Mouse (Mus musculus) gastrocnemius, postnatal 14 days (tissue): Measurements from ENCODE around the gene Gm17374. TPM values are rescaled to one million over a fixed set of nuclear protein-coding genes. Genes with fewer than 3 reads are reported as not detected.
"Not testable (repeated sequence)": the region's sequence is repeated elsewhere in the genome, so short reads cannot be mapped to it uniquely, and the experiment has no call there.

Experiments
- DNase-seq: peaks from one replicate; pipeline ENCODE4 v3.0.0; 2021; ENCODE audit warnings: mixed read lengths
- intact Hi-C: fragments of 180-260 bp; cut with DNase I; formaldehyde crosslinking; loops from one replicate; pipeline ENCODE4 v1.15.1; 2025; ENCODE audit warnings: low total_unique reads
- long read RNA-seq, 2 experiments: library from polyadenylated mRNA; stranded (forward); transcript quantifications; one replicate each; pipeline ENCODE4 v2.0.0; 2021
- total RNA-seq, 2 experiments: library from RNA; stranded (reverse); gene quantifications; 2 replicates each; pipeline ENCODE4 v1.2.3; 2021

The Gm17374 gene
- total RNA-seq = not detected
- long read RNA-seq, experiment 1 = 0 reads
- long read RNA-seq, experiment 2 = 0 reads

GRCm38 (mm10) chr2:140151743-140152142, at the start of gene Gm17374:
TSS of gene Gm17374 (plus strand) at chr2:140152043.
- intact Hi-C loops = not testable (repeated sequence)

GRCm38 (mm10) chr2:140104951-140105350, 46.9 kb upstream of the Gm17374 start:
- DNase-seq = no peak
- intact Hi-C loops = no loop called here

More at GRCm38 (mm10) chr2:140151743-140152142, at the start of gene Gm17374:
- DNase-seq = not testable (repeated sequence)

DNA sequence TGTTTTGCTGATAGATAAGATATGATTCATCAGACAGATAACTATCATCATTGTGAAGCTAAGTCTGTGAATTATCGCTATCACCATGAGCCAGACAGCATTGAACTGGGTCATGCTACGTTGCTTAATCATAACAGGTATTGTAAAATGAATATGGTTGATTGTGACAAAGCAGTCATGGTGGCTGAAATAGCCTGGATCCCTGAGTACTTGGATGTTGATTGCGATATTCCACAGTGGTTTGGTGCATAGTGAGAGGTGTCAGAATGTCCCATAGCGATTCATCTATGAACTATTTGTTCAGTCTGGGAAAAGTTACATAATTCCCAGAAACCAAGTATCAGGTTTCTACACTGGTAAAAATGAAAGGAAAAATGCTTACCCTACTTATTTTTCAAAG, 44.2 kb upstream of the Gm17374 start:
- DNase-seq = no peak
- intact Hi-C loops = no loop called here

DNA sequence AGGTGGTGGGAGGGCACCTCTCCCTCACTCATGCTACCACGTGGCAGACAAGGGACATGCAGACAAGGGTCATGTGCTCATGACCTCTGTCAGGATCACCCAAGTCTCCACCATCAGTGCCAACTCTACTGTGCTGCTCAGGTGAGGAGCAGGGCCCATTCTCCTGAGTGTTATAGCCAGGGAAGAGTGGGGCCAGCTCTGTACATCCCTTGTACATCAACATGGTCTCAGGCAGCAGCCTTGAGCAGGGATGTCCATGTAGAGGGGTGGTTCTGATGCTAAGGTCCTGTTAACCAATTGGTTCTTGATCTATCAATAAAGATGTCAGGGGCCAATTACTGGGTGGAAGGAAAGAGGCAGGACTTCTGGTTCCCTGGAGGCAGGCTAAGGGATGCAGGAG, 42.9 kb upstream of the Gm17374 start:
- DNase-seq = no peak
- intact Hi-C loops = no loop called here

DNA sequence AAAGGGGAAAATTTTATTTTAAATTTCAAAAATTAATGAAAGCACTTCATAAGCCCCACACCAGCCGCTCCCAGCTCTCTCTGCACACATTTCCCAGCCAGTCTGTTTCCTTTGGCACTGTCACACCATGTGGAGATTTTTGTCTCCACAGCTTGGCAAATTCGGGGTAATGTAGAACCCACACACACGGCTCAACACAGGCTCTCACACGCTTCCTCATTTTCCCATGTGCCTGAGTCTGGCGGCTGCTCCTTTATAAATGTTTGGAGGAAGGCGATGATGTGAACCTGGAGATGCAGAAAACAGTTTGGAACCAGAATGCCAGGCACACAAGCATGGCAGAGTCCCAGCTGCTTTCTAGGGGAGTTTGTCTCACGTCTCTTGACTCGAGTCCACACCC, 38.0 kb upstream of the Gm17374 start:
- DNase-seq = peak; percentile 14
- intact Hi-C loops = no loop called here

GRCm38 (mm10) chr2:140125516-140125915, 26.3 kb upstream of the Gm17374 start:
- no peak for DNase-seq
- intact Hi-C loops = no loop called here

GRCm38 (mm10) chr2:140159186-140159730, 7.4 kb downstream of the Gm17374 start:
- intact Hi-C loops = no loop called here

GRCm38 (mm10) chr2:140163351-140163854, 11.6 kb downstream of the Gm17374 start:
- intact Hi-C loops = no loop called here
- no peak for DNase-seq

More at GRCm38 (mm10) chr2:140159186-140159730, 7.4 kb downstream of the Gm17374 start:
- no peak for DNase-seq

DNA sequence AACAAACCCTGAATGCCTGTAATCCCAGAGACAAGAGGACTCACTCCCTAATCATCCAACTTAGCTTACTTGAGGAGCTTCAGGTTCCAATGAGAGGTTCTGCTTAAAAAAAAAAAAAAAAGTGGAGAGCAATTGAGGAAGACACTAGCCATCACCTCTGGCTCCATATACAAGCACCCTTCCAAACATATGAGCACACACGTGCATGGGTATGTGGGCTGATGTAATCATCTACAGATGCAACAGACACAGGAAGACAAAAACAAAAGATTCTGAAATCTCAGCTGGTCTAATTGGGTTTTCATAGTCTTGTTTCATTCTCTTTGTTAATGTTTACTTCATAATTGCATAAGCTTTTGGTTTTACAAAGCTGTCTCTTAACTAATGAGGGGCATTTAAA, 17.2 kb downstream of the Gm17374 start:
- no peak for DNase-seq
- intact Hi-C loops = no loop called here

DNA sequence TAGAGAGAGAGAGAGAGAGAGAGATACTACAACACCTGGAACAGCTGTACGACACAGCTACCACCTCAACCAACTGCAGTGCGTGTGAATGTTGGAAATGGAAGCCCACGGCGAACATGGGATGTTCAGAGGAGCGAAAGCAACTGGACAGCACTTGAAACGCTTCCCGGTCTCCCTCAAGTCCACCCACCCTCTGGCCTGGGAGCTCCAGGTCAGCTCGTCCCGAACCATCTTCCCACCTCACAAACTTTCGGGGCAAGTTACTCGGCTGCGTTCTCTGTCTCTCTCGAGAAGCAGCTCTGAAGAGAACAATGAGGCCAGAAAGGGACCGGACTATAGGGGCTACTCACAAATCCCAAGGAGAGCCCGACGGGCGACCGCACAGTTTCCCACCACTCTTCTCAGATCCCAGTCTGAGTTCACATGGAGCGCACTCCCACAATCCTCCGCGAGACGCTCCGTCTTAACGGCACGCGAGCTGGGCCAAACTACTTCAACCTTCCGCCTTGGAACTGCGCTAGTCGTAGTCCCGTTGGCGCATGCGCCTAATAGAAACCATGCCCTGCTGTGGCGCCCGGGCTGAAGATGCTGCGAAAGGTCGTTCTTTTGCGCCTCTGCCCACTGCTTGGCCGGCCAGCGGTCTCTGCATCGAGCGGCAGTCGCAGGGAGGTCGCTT, 18.4 kb downstream of the Gm17374 start, which contains the start of the genes Esf1 and Ndufaf5:
Gene Esf1, minus strand, starts transcription at position 438 of the 676 bp plus-strand sequence.
Gene Ndufaf5, plus strand, starts transcription at position 523 of the 676 bp plus-strand sequence.
- intact Hi-C loops = no loop called here
- peak; percentile 95 for DNase-seq

DNA sequence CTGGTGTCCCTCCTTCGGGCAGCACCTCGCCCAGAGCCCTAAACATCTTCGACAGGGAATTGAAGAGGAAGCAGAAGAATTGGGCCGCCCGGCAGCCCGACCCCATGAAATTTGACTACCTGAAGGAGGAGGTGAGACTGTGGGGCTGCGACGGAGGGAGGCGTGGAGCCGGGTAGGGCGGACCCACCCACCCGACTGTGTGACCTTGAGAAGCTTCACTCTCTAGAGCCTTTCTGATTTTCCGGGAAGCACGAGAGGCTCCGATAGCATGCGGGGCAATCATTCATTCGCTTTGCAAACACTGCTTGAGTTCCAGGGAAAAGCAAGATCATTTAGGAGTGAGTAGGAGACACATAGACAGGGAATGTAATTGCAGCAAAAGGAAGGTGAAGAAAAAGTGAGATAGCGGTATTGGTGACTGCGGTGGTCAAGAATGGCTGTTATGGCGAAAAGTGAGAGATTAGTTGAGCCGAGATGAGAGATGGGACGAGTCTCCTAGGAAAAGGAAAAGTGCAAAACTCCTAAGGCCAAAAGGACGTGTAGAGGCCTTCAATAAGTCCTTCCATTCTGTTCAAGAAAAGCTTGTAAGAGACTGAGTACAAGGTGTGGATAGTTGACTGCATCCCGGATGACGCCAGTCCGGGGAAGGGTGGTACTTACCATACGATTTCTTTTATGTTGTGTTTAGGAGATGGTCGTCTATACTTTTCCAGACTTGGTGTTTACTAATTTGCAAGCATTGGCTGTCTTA, 19.1 kb downstream of the Gm17374 start:
- DNase-seq = no peak
- intact Hi-C loops = no loop called here

DNA sequence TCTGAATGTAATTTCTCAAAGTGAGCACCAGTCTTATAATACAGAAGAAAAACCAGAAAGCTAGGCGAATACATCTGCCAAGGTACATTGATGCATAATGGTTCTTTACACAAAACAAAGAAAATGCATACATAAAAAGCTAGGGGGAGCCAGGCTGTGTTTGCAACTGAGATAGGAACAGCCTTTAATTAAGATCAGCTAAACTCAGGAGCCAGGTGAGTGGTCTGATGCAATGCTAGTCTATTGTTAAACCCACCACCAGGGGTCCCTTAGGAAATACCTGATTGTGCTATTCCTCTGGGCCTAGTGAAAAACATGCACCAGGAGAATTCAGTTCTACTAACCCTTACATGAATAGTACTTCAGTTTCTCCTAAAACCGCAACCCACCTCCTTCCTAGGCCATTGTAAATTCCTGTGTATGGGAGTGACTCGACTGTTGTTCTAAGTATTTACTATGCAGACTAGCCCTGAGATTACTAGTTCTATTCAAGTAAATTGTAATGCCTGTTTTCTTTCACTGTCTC, 33.9 kb downstream of the Gm17374 start:
- DNase-seq, intact Hi-C loops: not testable (repeated sequence)

- DNase-seq = no peak
- intact Hi-C loops = no loop called here
Observed at GRCm38 (mm10) chr2:140200713-140201112, 48.9 kb downstream of the Gm17374 start.

DNA sequence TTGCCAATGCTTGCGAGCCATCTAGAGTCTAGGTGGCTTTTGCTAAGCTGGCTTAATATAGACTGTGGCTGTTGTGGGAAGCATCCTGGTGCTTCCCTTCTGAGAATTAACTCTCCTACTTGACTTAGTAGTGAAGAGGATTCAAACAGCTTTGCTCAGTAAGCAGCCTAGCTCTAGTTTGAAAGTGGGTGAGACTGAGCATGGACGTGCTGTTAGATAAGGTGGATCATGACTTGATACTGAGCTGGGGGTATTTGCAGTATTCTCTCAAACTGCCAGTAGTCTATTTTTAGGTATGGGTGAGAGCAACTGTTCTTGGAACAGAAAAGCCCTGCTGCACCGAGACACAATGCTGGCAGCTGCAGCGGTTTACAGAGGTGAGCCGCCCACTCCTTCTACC, 50.7 kb downstream of the Gm17374 start:
- no peak for DNase-seq
- intact Hi-C loops = no loop called here

Other genes starting within 250 kb of the Gm17374 start
- gene Tasp1, start 85.2 kb upstream of the Gm17374 start, total RNA-seq = 1 to 10 TPM; 4.5 to 4.7 TPM
- 10 to 100 TPM; 11.7 to 12.9 TPM for gene Esf1, start 18.5 kb downstream of the Gm17374 start, total RNA-seq
- gene Ndufaf5, start 18.6 kb downstream of the Gm17374 start, total RNA-seq = 10 to 100 TPM; 24.9 to 27.2 TPM
- under 1 TPM; 0.09 to 0.18 TPM for gene Sel1l2, start 237.7 kb downstream of the Gm17374 start, total RNA-seq
- 10 to 100 TPM; 12.2 to 15.3 TPM for gene Macrod2, start 243.3 kb downstream of the Gm17374 start, total RNA-seq